Mouse (Mus musculus) spleen, adult 2 months (tissue): Measurements from ENCODE around the gene Ptprh. TPM values are rescaled to one million over a fixed set of nuclear protein-coding genes. Genes with fewer than 3 reads are reported as not detected.

Experiments used
- DNase-seq, 2 experiments: peaks; one replicate each; pipeline versions ENCODE4 v3.0.0 to v3.0.0-alpha.2; 2012 to 2021; ENCODE audit warnings: low spot score in 2 of 2, low read depth in 1 of 2
- H3K27ac ChIP-seq: fragments of 200-500 bp; 2 replicates; pipeline ENCODE4 v1.5.1; 2012; ENCODE audit warnings: low read length, inconsistent platforms; ENCODE audit not compliant: insufficient read depth
- H3K27me3 ChIP-seq: fragments of 200-500 bp; 2 replicates; pipeline ENCODE4 v1.6.1; 2012; ENCODE audit warnings: mild to moderate bottlenecking, moderate library complexity, low read length, inconsistent platforms; ENCODE audit not compliant: control insufficient read depth, insufficient read depth
- H3K36me3 ChIP-seq: fragments of 200-500 bp; 2 replicates; pipeline ENCODE4 v1.6.1; 2012; ENCODE audit warnings: mild to moderate bottlenecking, low read length, inconsistent platforms; ENCODE audit not compliant: control insufficient read depth, insufficient read depth
- H3K4me1 ChIP-seq: fragments of 200-500 bp; 2 replicates; pipeline ENCODE4 v1.6.1; 2011; ENCODE audit warnings: inconsistent platforms; ENCODE audit not compliant: control insufficient read depth, insufficient read depth, insufficient read length
- H3K4me3 ChIP-seq: fragments of 200-500 bp; 2 replicates; pipeline ENCODE4 v1.5.1; 2011; ENCODE audit warnings: mild to moderate bottlenecking, inconsistent platforms; ENCODE audit not compliant: insufficient read depth, insufficient read length; ENCODE audit errors: extremely low read depth
- CTCF ChIP-seq: fragments of 200-500 bp; IDR thresholded peaks from 2 replicates; pipeline ENCODE4 v1.5.1; 2011; ENCODE audit warnings: mild to moderate bottlenecking, inconsistent platforms; ENCODE audit not compliant: insufficient read depth, insufficient read length, insufficient replicate concordance; ENCODE audit errors: extremely low read depth
- POLR2A ChIP-seq: fragments of 200-500 bp; IDR thresholded peaks from 2 replicates; pipeline ENCODE4 v1.6.1; 2011; ENCODE audit warnings: low read depth, low read length, inconsistent platforms
- WGBS: fragments of 180-500 bp; shearing (Covaris S2); methylation state at CpG from one replicate; pipeline ENCODE4 v1.1.7; 2018; 5-methylcytosine and 5-hydroxymethylcytosine counted together
- polyA plus RNA-seq: library from polyadenylated mRNA; depleted of rRNA; stranded (reverse); fragments of >200 nt; gene quantifications from 2 replicates; pipeline ENCODE4 v1.2.3, GENCODE M21; 2012

The Ptprh gene
- polyA plus RNA-seq, 1 experiment = 0.11 TPM

- TF ChIP-seq POLR2A (no peak), CTCF (peak; percentile 6; the same call in 1 of the 2 replicates)
- Histone ChIP-seq H3K27ac (no peak overlapping the region), H3K36me3 (no peaks in the 10 kb centered on the region), H3K4me3 (no peak overlapping the region), H3K4me1 (peaks cover 8% of the 10 kb centered on the region; the same call in 1 of the 2 replicates), H3K27me3 (no peaks in the 10 kb centered on the region)
- WGBS = 86% methylated on average over 31 of the region's 32 CpGs
- DNase-seq = no peak
These were observed 95.6 kb downstream of the Ptprh start for GRCm38 (mm10) chr7:4508062-4508738.

DNA sequence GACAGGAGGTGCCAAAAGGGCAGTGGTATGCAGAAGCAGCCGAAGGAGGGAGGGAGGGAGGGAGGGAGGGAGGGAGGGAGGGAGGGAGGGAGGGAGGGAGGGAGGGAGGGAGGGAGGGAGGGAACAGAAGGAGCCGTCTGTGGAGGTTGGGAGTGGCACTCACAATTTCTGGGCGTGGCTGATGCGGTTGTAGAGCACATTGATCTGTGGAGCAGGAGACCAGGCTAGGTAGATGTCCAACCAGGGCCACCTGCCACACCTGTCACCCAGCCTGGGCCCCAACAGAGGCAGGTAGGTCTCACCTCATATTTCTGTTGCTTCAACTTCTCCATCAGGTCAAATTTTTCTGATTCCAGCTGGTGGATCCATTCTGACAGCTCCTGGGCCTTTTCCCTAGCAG lies 96.6 kb downstream of the Ptprh start:
- no peak overlapping the region for H3K27ac ChIP-seq
- no peaks in the 10 kb centered on the region for H3K27me3 ChIP-seq
- H3K4me3 ChIP-seq = no peak overlapping the region
- H3K36me3 ChIP-seq = no peaks in the 10 kb centered on the region
- TF ChIP-seq POLR2A = no peak
- no peak for TF ChIP-seq CTCF
- no peak for DNase-seq
- peaks cover 8% of the 10 kb centered on the region; the same call in 1 of the 2 replicates for H3K4me1 ChIP-seq
- WGBS = 73% methylated on average over 3 of the region's 4 CpGs

GRCm38 (mm10) chr7:4504646-4505435 lies 99.0 kb downstream of the Ptprh start:
- WGBS = 25% methylated on average over 11 of the region's 11 CpGs
- TF ChIP-seq POLR2A (no peak), CTCF (no peak)
- Histone ChIP-seq H3K36me3 (no peaks in the 10 kb centered on the region), H3K4me1 (peaks cover 13% of the 10 kb centered on the region; the same call in 1 of the 2 replicates), H3K27me3 (no peaks in the 10 kb centered on the region), H3K4me3 (no peak overlapping the region), H3K27ac (peak overlapping the region; percentile 61)
- DNase-seq = no peak

GRCm38 (mm10) chr7:4503858-4504257 lies 100.0 kb downstream of the Ptprh start:
- Histone ChIP-seq H3K27me3 (no peaks in the 10 kb centered on the region), H3K36me3 (peaks cover 2% of the 10 kb centered on the region; the same call in 1 of the 2 replicates), H3K4me1 (peaks cover 19% of the 10 kb centered on the region; the same call in 1 of the 2 replicates), H3K4me3 (no peak overlapping the region), H3K27ac (peak overlapping the region; percentile 61)
- TF ChIP-seq CTCF = no peak
- 68% methylated on average over 5 of the region's 5 CpGs for WGBS
- DNase-seq = no peak

- WGBS = 92% methylated on average over 4 of the region's 4 CpGs
- Histone ChIP-seq H3K36me3 (peaks cover 2% of the 10 kb centered on the region; the same call in 1 of the 2 replicates), H3K4me1 (peaks cover 21% of the 10 kb centered on the region; the same call in 1 of the 2 replicates)
These were observed 100.7 kb downstream of the Ptprh start for GRCm38 (mm10) chr7:4503100-4503499.

DNA sequence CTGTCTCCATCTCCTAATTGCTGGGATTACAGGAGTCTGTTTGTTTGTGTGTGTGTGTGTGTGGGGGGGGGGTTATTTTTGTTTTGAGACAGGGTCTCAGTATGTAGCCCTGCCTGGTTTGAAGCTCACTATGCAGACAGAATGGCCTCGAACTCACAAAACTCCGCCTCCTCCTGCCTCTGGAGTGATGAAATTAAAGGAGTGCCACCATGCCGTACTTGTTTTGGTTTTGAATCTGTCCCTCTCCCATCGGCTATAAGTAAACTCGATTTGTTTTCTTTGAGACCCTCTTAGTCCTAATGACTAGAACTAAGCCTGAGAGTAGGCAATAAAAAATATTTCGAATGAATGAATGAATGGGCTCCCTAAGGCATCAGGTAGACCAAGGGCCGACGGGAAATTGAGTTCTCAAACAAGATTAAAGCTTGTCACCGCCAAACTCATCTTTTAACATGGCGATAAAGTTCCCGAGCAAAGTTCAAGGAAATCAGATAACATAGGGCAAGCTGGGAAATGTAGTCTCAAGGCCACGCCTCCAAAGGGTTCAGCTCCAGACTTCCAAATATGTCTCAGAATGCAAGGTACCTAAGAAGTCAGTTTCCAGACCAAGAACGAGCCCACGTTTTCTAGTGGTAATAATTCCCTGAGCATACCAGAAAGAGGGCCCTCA lies 101.3 kb downstream of the Ptprh start:
- Histone ChIP-seq H3K36me3 (peaks cover 2% of the 10 kb centered on the region; the same call in 1 of the 2 replicates), H3K4me1 (peaks cover 21% of the 10 kb centered on the region; the same call in 1 of the 2 replicates), H3K4me3 (0 out of 2 replicates have a peak overlapping the region, but pooled peaks have one; percentile 2), H3K27me3 (no peaks in the 10 kb centered on the region), H3K27ac (peak overlapping the region; percentile 16; the same call in 1 of the 2 replicates)
- WGBS = 39% methylated on average over 14 of the region's 14 CpGs
- no peak for DNase-seq
- TF ChIP-seq CTCF (no peak), POLR2A (no peak)

More at GRCm38 (mm10) chr7:4503100-4503499, 100.7 kb downstream of the Ptprh start:
- DNase-seq = no peak
- H3K27ac ChIP-seq = no peak overlapping the region
- no peak overlapping the region for H3K4me3 ChIP-seq
- TF ChIP-seq CTCF (no peak), POLR2A (no peak)
- H3K27me3 ChIP-seq = no peaks in the 10 kb centered on the region
